Mouse (Mus musculus): ENCODE results near the gene Mrc2. TPM values are rescaled to one million over a fixed set of nuclear protein-coding genes. Genes with fewer than 3 reads are reported as not detected.

Mrc2 gene
- polyA plus RNA-seq, 1 experiment from 2014 or later: 8.8 TPM

DNA sequence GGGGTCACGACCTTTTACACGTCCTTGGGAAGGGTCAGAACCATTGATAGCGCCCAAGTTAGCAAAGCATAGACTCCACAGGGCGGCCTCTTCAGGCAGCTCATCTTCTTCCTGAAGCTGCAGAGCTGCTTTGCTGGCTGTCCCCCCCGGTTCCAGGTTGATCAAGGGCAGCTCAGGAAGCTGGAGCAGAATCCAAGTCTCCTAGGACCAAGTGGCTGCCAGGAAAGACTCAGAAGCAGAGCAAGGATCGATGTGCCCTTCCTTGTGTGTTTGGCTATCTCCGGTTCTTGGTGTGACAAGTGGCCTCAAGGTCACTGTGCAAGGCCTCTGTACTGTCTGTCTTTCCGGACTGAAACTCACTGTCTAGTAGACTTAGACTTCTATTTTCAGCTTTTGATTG, 81.4 kb downstream of the Mrc2 start:
- Histone ChIP-seq H3K36me3 (ENCODE audit: control insufficient read depth, insufficient read depth, low read length) (no peaks in the 10 kb centered on the region), H3K27ac (ENCODE audit: low read depth) (no peak overlapping the region), H3K4me1 (replicated peaks; ENCODE audit: control insufficient read depth, insufficient read depth, low read length) (no peaks in the 10 kb centered on the region), H3K9ac (ENCODE audit: low read length) (no peak overlapping the region), H3K27me3 (replicated peaks; ENCODE audit: control insufficient read depth, insufficient read depth, low read length) (no peaks in the 10 kb centered on the region), H3K4me3 (ENCODE audit: low read depth, low read length) (no peak overlapping the region), H3K4me2 (ENCODE audit: low read length) (no peak overlapping the region), H3K9me3 (ENCODE audit: control insufficient read depth, low read length) (no peaks in the 10 kb centered on the region)
- no peak for DNase-seq (ENCODE audit: low spot score)
- 69% methylated on average over 8 of the region's 8 CpGs for WGBS
- ATAC-seq (replicated peaks; ENCODE audit: low FRiP score, low TSS enrichment, low read depth): no peak

DNA sequence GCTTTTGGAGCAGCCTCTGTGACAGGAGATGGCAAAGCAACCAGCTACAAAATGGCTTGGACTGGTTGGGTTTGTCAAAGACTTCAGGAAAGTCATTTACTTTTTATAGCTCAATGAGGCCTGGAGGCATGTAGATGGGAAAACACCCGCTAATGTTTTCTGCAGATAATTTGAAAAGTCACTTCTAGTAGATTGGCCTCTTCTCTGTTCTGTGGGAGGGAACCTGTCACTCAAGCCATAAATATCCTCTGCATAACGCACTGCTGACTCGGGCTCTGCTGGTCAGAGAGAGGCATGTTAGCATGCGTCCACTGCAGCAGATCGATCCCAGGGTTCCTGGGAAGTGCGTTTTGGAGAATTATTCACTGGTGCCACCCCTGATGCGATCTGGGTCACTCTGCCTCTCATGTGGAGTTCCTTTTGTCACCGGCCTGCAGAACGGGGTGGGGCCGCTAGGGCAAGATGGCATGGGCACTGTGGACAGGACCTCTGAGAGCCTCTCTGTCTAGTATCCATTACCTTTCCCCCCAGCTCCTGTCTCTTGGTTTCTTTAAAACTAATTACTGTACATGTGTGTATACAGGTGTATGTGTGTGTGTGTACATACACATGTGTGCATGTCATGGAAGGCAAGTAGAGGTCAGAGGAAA, 82.2 kb downstream of the Mrc2 start:
- ATAC-seq (replicated peaks; ENCODE audit: low FRiP score, low TSS enrichment, low read depth) (no peak), DNase-seq (ENCODE audit: low spot score) (no peak)
- no peaks in the 10 kb centered on the region for H3K4me1 ChIP-seq (replicated peaks; ENCODE audit: control insufficient read depth, insufficient read depth, low read length)
- no peak overlapping the region for H3K4me2 ChIP-seq (ENCODE audit: low read length)
- H3K27me3 ChIP-seq (replicated peaks; ENCODE audit: control insufficient read depth, insufficient read depth, low read length): no peaks in the 10 kb centered on the region
- H3K9ac ChIP-seq (ENCODE audit: low read length): no peak overlapping the region
- H3K9me3 ChIP-seq (ENCODE audit: control insufficient read depth, low read length): no peaks in the 10 kb centered on the region
- H3K27ac ChIP-seq (ENCODE audit: low read depth): no peak overlapping the region
- whole genome bisulfite sequencing: 61% methylated on average over 10 of the region's 10 CpGs
- no peaks in the 10 kb centered on the region for H3K36me3 ChIP-seq (ENCODE audit: control insufficient read depth, insufficient read depth, low read length)
- H3K4me3 ChIP-seq (ENCODE audit: low read depth, low read length): no peak overlapping the region

DNA sequence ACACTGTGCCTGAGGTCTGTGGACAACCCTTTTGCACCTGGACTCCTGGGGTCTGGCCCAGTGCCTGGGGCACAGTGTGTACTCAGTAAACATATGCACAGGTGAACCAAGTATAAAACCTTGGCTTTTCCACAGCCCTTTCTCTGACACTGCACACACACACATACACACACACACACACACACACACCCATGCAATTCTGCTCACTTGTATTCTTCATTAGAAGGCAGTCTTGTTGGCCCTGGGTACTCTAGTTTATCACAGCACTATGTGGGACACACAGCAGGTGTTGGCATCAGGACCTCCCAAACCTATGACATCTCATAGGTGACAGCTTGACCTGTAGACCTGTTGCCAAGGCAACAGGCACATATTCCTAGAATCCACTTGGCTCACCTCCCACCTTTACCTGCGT, 83.4 kb downstream of the Mrc2 start:
- no peaks in the 10 kb centered on the region for H3K36me3 ChIP-seq (ENCODE audit: control insufficient read depth, insufficient read depth, low read length)
- H3K9me3 ChIP-seq (ENCODE audit: control insufficient read depth, low read length): no peaks in the 10 kb centered on the region
- H3K4me3 ChIP-seq (ENCODE audit: low read depth, low read length): no peak overlapping the region
- H3K4me1 ChIP-seq (replicated peaks; ENCODE audit: control insufficient read depth, insufficient read depth, low read length): no peaks in the 10 kb centered on the region
- H3K4me2 ChIP-seq (ENCODE audit: low read length): no peak overlapping the region
- H3K9ac ChIP-seq (ENCODE audit: low read length): no peak overlapping the region
- ATAC-seq (replicated peaks; ENCODE audit: low FRiP score, low TSS enrichment, low read depth) (no peak), DNase-seq (ENCODE audit: low spot score) (no peak)
- no peaks in the 10 kb centered on the region for H3K27me3 ChIP-seq (replicated peaks; ENCODE audit: control insufficient read depth, insufficient read depth, low read length)
- WGBS: 87% methylated on average over 1 of the region's 1 CpGs
- no peak overlapping the region for H3K27ac ChIP-seq (ENCODE audit: low read depth)

DNA sequence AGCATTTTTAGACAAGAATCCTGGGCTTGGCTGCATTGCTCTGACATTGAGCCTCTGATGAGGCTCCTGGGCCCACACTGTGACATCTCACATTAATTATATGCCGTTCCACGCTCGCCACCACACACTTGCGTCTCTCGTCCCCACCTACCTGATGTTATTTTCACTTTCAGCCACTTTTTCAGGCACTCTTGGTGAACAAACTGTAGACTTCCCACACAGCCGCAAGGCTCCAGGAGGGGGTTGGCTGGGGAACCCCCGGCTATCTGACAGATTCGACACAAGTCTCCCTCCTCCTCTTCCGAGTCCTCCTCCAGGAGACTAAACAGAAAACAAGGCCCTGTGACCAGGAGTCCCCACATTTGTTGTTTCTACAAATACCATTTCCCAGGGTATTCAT, 92.8 kb downstream of the Mrc2 start:
- H3K27me3 ChIP-seq (replicated peaks; ENCODE audit: control insufficient read depth, insufficient read depth, low read length): no peaks in the 10 kb centered on the region
- ATAC-seq (replicated peaks; ENCODE audit: low FRiP score, low TSS enrichment, low read depth): no peak
- no peaks in the 10 kb centered on the region for H3K4me1 ChIP-seq (replicated peaks; ENCODE audit: control insufficient read depth, insufficient read depth, low read length)
- 90% methylated on average over 9 of the region's 9 CpGs for WGBS
- no peak for DNase-seq (ENCODE audit: low spot score)
- H3K27ac ChIP-seq (ENCODE audit: low read depth): no peak overlapping the region
- no peak overlapping the region for H3K9ac ChIP-seq (ENCODE audit: low read length)
- 0 out of 2 replicates have a peak, but pooled peaks cover 4% of the 10 kb centered on the region for H3K9me3 ChIP-seq (ENCODE audit: control insufficient read depth, low read length)
- H3K36me3 ChIP-seq (ENCODE audit: control insufficient read depth, insufficient read depth, low read length): no peaks in the 10 kb centered on the region
- no peak overlapping the region for H3K4me3 ChIP-seq (ENCODE audit: low read depth, low read length)
- H3K4me2 ChIP-seq (ENCODE audit: low read length): no peak overlapping the region

DNA sequence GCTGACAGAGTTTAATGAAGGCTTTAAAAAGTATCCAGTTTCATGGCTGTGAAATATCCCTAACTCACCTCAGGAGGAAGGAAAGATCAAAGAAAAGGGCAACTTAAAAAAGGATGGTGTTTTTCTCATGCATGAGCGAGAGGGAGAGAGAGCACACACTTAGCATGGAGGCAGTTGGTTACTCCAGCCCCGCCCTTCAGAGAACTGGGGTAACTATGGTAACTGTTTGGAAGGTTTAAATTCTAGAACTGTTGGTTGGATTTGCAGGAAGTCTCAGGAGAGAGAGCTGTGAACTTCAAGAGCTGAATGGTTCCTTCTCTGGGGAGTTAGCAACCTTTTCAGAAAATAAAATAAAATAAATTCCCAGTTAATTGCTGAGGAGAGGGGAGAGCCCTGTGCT, 96.2 kb downstream of the Mrc2 start:
- Histone ChIP-seq H3K4me3 (ENCODE audit: low read depth, low read length) (no peak overlapping the region), H3K9me3 (ENCODE audit: control insufficient read depth, low read length) (0 out of 2 replicates have a peak, but pooled peaks cover 4% of the 10 kb centered on the region), H3K4me1 (replicated peaks; ENCODE audit: control insufficient read depth, insufficient read depth, low read length) (no peaks in the 10 kb centered on the region), H3K4me2 (ENCODE audit: low read length) (no peak overlapping the region), H3K27ac (ENCODE audit: low read depth) (no peak overlapping the region), H3K36me3 (ENCODE audit: control insufficient read depth, insufficient read depth, low read length) (no peaks in the 10 kb centered on the region), H3K27me3 (replicated peaks; ENCODE audit: control insufficient read depth, insufficient read depth, low read length) (no peaks in the 10 kb centered on the region), H3K9ac (ENCODE audit: low read length) (no peak overlapping the region)
- no peak for DNase-seq (ENCODE audit: low spot score)
- ATAC-seq (replicated peaks; ENCODE audit: low FRiP score, low TSS enrichment, low read depth): no peak
- 34% methylated on average over 2 of the region's 2 CpGs for WGBS

DNA sequence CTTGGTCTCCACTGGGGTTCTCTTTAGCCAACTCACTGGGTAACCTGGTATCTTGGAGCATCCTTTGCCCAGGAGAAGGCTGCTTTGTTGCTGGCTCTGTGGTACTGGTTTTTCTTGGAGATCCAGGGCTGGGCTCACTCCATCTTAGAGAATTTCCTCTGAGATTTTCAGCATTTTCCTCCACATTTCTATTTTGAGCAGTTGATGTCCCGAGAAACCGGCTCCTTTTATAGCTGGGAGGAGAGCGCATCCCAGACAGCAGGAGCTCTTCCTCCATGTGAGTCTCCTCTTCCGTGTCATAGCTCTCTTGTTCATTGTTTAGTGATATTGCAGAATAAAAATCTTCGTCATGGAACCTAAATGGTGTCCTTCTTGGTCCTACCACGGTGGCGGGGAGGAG, 97.8 kb downstream of the Mrc2 start:
- H3K4me2 ChIP-seq (ENCODE audit: low read length): no peak overlapping the region
- no peaks in the 10 kb centered on the region for H3K4me1 ChIP-seq (replicated peaks; ENCODE audit: control insufficient read depth, insufficient read depth, low read length)
- H3K4me3 ChIP-seq (ENCODE audit: low read depth, low read length): no peak overlapping the region
- no peak overlapping the region for H3K27ac ChIP-seq (ENCODE audit: low read depth)
- no peaks in the 10 kb centered on the region for H3K27me3 ChIP-seq (replicated peaks; ENCODE audit: control insufficient read depth, insufficient read depth, low read length)
- 89% methylated on average over 7 of the region's 7 CpGs for WGBS
- no peaks in the 10 kb centered on the region for H3K9me3 ChIP-seq (ENCODE audit: control insufficient read depth, low read length)
- no peak overlapping the region for H3K9ac ChIP-seq (ENCODE audit: low read length)
- DNase-seq (ENCODE audit: low spot score): no peak
- no peak for ATAC-seq (replicated peaks; ENCODE audit: low FRiP score, low TSS enrichment, low read depth)
- no peaks in the 10 kb centered on the region for H3K36me3 ChIP-seq (ENCODE audit: control insufficient read depth, insufficient read depth, low read length)

Other genes starting within 250 kb of the Mrc2 start
- 1.6 and 2.0 TPM in 2 replicates for gene Efcab3, start 229.1 kb upstream of the Mrc2 start, polyA plus RNA-seq (2014; fragmentation: Nextera tagmentation; extraction: Ambion mirVana)
- 40.7 and 48.6 TPM in 2 replicates for gene Mettl2, start 166.2 kb upstream of the Mrc2 start, polyA plus RNA-seq (2014; fragmentation: Nextera tagmentation; extraction: Ambion mirVana)
- gene Gm10842, start 145.8 kb upstream of the Mrc2 start, polyA plus RNA-seq (2014; fragmentation: Nextera tagmentation; extraction: Ambion mirVana): not detected in 2 replicates
- gene Tlk2, start 113.8 kb upstream of the Mrc2 start, polyA plus RNA-seq (2014; fragmentation: Nextera tagmentation; extraction: Ambion mirVana): 23.0 and 25.3 TPM in 2 replicates
- gene March10, start 164.1 kb downstream of the Mrc2 start, polyA plus RNA-seq (2014; fragmentation: Nextera tagmentation; extraction: Ambion mirVana): not detected in 2 replicates

Data from intestine, embryonic 14.5 days (tissue).